Mouse (Mus musculus): Measurements from ENCODE around the gene Slc7a6.
A peak's percentile ranks its signal among the peaks of the same experiment; 100 is the strongest.

The Slc7a6 gene

GRCm38 (mm10) chr8:106168356-106169016 lies at the start of gene Slc7a6:
Gene Slc7a6 (plus strand): TSS chr8:106168857.
- DNase-seq (ENCODE audit: low spot score in 2 of 2): peak; percentile 79 to 90

GRCm38 (mm10) chr8:106123443-106123842 lies 45.2 kb upstream of the Slc7a6 start:
- no peak for DNase-seq (ENCODE audit: low spot score in 2 of 2)

GRCm38 (mm10) chr8:106126055-106126454 lies 42.6 kb upstream of the Slc7a6 start:
- DNase-seq (ENCODE audit: low spot score in 2 of 2): no peak

GRCm38 (mm10) chr8:106127054-106127453 lies 41.6 kb upstream of the Slc7a6 start:
- no peak for DNase-seq (ENCODE audit: low spot score in 2 of 2)

- DNase-seq (ENCODE audit: low spot score in 2 of 2): no peak
Measured at GRCm38 (mm10) chr8:106127882-106128410, 40.7 kb upstream of the Slc7a6 start.

- DNase-seq (ENCODE audit: low spot score in 2 of 2): no peak
Measured at GRCm38 (mm10) chr8:106129232-106129930, 39.3 kb upstream of the Slc7a6 start.

GRCm38 (mm10) chr8:106129997-106130396 lies 38.7 kb upstream of the Slc7a6 start:
- DNase-seq (ENCODE audit: low spot score in 2 of 2): no peak

GRCm38 (mm10) chr8:106130505-106130904 lies 38.2 kb upstream of the Slc7a6 start:
- no peak for DNase-seq (ENCODE audit: low spot score in 2 of 2)

- no peak for DNase-seq (ENCODE audit: low spot score in 2 of 2)
Measured at GRCm38 (mm10) chr8:106131021-106131420, 37.6 kb upstream of the Slc7a6 start.

GRCm38 (mm10) chr8:106131488-106132222 lies 37.0 kb upstream of the Slc7a6 start:
- DNase-seq (ENCODE audit: low spot score in 2 of 2): no peak

GRCm38 (mm10) chr8:106132356-106132755 lies 36.3 kb upstream of the Slc7a6 start:
- no peak for DNase-seq (ENCODE audit: low spot score in 2 of 2)

- DNase-seq (ENCODE audit: low spot score in 2 of 2): no peak
Measured at GRCm38 (mm10) chr8:106133526-106133925, 35.1 kb upstream of the Slc7a6 start.

- DNase-seq (ENCODE audit: low spot score in 2 of 2): no peak
Measured at GRCm38 (mm10) chr8:106133946-106134345, 34.7 kb upstream of the Slc7a6 start.

GRCm38 (mm10) chr8:106134751-106135571 lies 33.7 kb upstream of the Slc7a6 start:
- no peak for DNase-seq (ENCODE audit: low spot score in 2 of 2)

- DNase-seq (ENCODE audit: low spot score in 2 of 2): no peak
Measured at GRCm38 (mm10) chr8:106135672-106136071, 33.0 kb upstream of the Slc7a6 start.

- DNase-seq (ENCODE audit: low spot score in 2 of 2): peak in 1 of 2 experiments; percentile 51
Measured at GRCm38 (mm10) chr8:106136156-106137130, 32.2 kb upstream of the Slc7a6 start, which contains the start of gene Esrp2. Gene Esrp2 (minus strand): TSS chr8:106136974.

- no peak for DNase-seq (ENCODE audit: low spot score in 2 of 2)
Measured at GRCm38 (mm10) chr8:106137218-106137905, 31.3 kb upstream of the Slc7a6 start.

GRCm38 (mm10) chr8:106137906-106138477 lies 30.7 kb upstream of the Slc7a6 start:
- no peak for DNase-seq (ENCODE audit: low spot score in 2 of 2)

GRCm38 (mm10) chr8:106138616-106139015 lies 30.0 kb upstream of the Slc7a6 start:
- DNase-seq (ENCODE audit: low spot score in 2 of 2): no peak

Data from spleen, postnatal 10 days (tissue).